Mouse (Mus musculus) hindbrain, postnatal 0 days (tissue): ENCODE data around the gene Bola2. TPM values are rescaled to one million over a fixed set of nuclear protein-coding genes. Genes with fewer than 3 reads are reported as not detected.
"Not testable (repeated sequence)": the region's sequence is repeated elsewhere in the genome, so short reads cannot be mapped to it uniquely, and the experiment has no call there.

Source experiments
- ATAC-seq: fragments of 200-750 bp; cut with Nextera tagmentation; 2 replicates; pipeline ENCODE4 v1.8.0; 2017; ENCODE audit warnings: mild to moderate bottlenecking, moderate TSS enrichment, moderate library complexity
- DNase-seq: peaks from one replicate; pipeline ENCODE4 v3.0.0-alpha.2; 2015; ENCODE audit warnings: low spot score
- H3K27ac ChIP-seq: fragments of 300-500 bp; sonication (generic); 2 replicates; pipeline ENCODE4 v1.5.1; 2014; ENCODE audit warnings: mild to moderate bottlenecking
- H3K27me3 ChIP-seq: fragments of 300-500 bp; sonication (generic); 2 replicates; pipeline ENCODE4 v1.6.1; 2014; ENCODE audit warnings: low read length, mixed read lengths; ENCODE audit not compliant: insufficient read depth
- H3K36me3 ChIP-seq: fragments of 300-500 bp; sonication (generic); 2 replicates; pipeline ENCODE4 v1.6.1; 2014; ENCODE audit warnings: low read length, mixed read lengths; ENCODE audit not compliant: insufficient read depth
- H3K4me1 ChIP-seq: fragments of 300-500 bp; sonication (generic); 2 replicates; pipeline ENCODE4 v1.6.1; 2014; ENCODE audit warnings: antibody characterized with exemption, low read length, mixed read lengths; ENCODE audit not compliant: insufficient read depth
- H3K4me2 ChIP-seq: fragments of 300-500 bp; sonication (generic); 2 replicates; pipeline ENCODE4 v1.6.1; 2014; ENCODE audit warnings: low read depth, mild to moderate bottlenecking, low read length, moderate library complexity, mixed read lengths
- H3K4me3 ChIP-seq: fragments of 300-500 bp; sonication (generic); 2 replicates; pipeline ENCODE4 v1.5.1; 2014; ENCODE audit warnings: low read length
- H3K9ac ChIP-seq: fragments of 300-500 bp; sonication (generic); replicated peaks from 2 replicates; pipeline ENCODE4 v1.6.1; 2014; ENCODE audit warnings: mild to moderate bottlenecking, low read length, moderate library complexity, mixed read lengths
- H3K9me3 ChIP-seq: fragments of 300-500 bp; sonication (generic); 2 replicates; pipeline ENCODE4 v1.6.1; 2016; ENCODE audit warnings: low read length, mixed read lengths
- CTCF ChIP-seq: IDR thresholded peaks from 2 replicates; pipeline ENCODE4 v1.5.1; 2016; ENCODE audit warnings: antibody characterized with exemption, control low read depth, low read depth
- WGBS: fragments of 180-500 bp; shearing (Covaris S2); extraction: QIAGEN DNeasy Blood & Tissue Kit; methylation state at CpG from one replicate; pipeline ENCODE4 v1.1.7; 2014; 5-methylcytosine and 5-hydroxymethylcytosine counted together
- polyA plus RNA-seq: library from polyadenylated mRNA; unstranded; fragments of >200 nt; fragmentation: Nextera tagmentation; extraction: Ambion mirVana; gene quantifications from 2 replicates; pipeline ENCODE4 v1.2.1, GENCODE M21; 2015
- total RNA-seq: library from RNA; depleted of rRNA; stranded (reverse); fragments of >200 nt; gene quantifications from 2 replicates; pipeline ENCODE4 v1.2.3, GENCODE M21; 2014

The Bola2 gene
- total and polyA plus RNA-seq, 2 experiments from 2014 or later, result 122 to 164 TPM

DNA sequence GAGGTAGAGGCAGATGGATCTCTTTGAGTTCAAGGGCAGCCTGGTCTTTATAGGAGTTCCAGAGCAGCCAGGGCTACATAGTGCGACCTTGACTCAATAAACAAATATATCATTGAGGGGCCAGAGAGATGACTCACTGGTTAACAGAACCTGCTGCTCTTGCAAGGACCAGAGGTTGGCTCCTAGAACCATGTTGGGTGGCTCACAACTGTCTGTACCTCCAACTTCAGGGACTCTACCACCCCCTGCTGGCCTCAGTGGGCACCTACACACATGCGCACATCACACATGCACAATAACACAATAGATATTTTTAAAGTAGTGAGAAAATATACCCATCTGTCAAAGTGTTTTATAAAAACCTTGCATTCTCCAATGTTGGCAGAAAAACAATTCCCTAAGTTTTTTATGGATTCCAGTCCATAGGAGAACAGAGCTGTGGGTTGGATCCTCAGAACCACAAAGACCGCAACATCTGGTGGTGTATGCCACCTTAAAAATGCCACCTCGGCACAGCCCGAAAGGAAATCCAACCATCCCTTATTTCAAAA, 23.7 kb downstream of the Bola2 start:
- Histone ChIP-seq H3K9ac (no peak overlapping the region), H3K4me2 (no peak overlapping the region), H3K27ac (no peak overlapping the region), H3K9me3 (no peaks in the 10 kb centered on the region), H3K4me1 (no peaks in the 10 kb centered on the region), H3K36me3 (no peaks in the 10 kb centered on the region), H3K4me3 (no peak overlapping the region), H3K27me3 (no peaks in the 10 kb centered on the region)
- DNase-seq (no peak), ATAC-seq (no peak)
- no peak for TF ChIP-seq CTCF
- 94% methylated on average over 5 of the region's 5 CpGs for WGBS

DNA sequence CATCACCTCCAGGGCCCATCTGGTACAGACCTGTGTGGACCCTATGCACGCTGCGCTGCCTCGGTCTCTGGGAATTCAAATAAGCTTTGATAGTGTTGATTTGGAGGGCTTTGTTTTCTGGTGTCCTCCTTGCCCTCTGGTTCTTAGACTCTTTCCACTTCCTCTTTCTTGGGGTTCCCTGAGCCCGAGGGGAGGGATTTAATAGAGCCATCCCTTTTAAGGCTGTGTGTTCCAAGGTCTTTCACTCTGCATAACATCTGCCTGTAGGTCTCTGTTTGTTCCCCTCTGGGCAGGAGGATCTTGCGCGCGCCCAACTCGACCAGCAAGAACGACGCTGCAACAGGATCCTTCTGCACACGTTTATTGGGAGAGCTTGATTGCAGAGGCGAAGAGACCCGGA, 26.4 kb downstream of the Bola2 start:
- ATAC-seq (no peak), DNase-seq (no peak)
- Histone ChIP-seq H3K36me3 (no peaks in the 10 kb centered on the region), H3K27me3 (no peaks in the 10 kb centered on the region), H3K9me3 (no peaks in the 10 kb centered on the region), H3K4me1 (no peaks in the 10 kb centered on the region), H3K27ac (no peak overlapping the region), H3K4me2 (no peak overlapping the region), H3K4me3 (no peak overlapping the region), H3K9ac (no peak overlapping the region)
- 90% methylated on average over 13 of the region's 13 CpGs for WGBS
- TF ChIP-seq CTCF, result no peak

DNA sequence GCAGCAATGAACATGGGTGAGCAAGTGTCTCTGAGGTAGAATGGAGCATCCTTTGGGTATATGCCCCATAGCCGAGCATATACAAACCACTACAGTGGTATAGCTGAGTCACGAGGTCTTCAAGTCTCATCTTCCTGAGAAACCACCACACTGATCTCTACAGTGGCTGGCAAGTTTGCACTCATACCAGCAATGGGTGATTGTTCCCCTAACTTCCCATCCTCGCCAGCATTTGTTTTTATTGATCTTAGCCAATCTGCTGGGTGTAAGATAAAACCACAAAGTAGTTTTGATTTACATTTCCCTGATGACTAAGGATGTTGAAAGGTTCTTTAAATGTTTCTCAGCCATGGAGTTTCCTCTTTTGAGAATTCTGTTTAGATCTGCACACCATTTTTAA, 29.9 kb downstream of the Bola2 start:
- Histone ChIP-seq H3K27ac (no peak overlapping the region), H3K36me3 (no peaks in the 10 kb centered on the region), H3K9ac (no peak overlapping the region), H3K27me3 (no peaks in the 10 kb centered on the region), H3K4me3 (no peak overlapping the region), H3K4me1 (no peaks in the 10 kb centered on the region), H3K4me2 (no peak overlapping the region), H3K9me3 (no peaks in the 10 kb centered on the region)
- ATAC-seq (no peak), DNase-seq (no peak)
- 79% methylated on average over 3 of the region's 3 CpGs for WGBS
- no peak for TF ChIP-seq CTCF

DNA sequence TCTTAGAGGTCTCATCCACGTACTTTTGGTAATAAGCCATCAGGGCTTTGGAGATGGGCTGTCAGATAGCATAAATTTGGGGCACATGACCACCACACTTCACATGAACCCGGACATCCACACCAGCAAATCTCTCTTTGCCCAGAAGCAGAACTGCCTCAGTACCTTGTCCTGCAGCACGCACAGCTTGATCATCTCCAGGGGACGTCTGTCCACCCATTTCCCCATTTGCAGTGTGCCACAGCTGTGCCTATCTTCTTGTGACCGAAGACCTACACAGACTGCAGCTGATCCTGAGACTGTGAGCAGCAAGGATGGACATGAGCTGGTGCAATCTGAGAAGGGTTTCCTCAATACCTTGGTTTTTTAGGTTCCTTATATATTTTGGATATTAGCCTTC, 30.5 kb downstream of the Bola2 start:
- no peaks in the 10 kb centered on the region for H3K27me3 ChIP-seq
- ATAC-seq, result no peak
- WGBS, result 84% methylated on average over 5 of the region's 5 CpGs
- no peak for TF ChIP-seq CTCF
- H3K9ac ChIP-seq, result no peak overlapping the region
- DNase-seq, result no peak
- no peaks in the 10 kb centered on the region for H3K4me1 ChIP-seq
- no peak overlapping the region for H3K4me3 ChIP-seq
- no peak overlapping the region for H3K27ac ChIP-seq
- H3K9me3 ChIP-seq, result no peaks in the 10 kb centered on the region
- H3K4me2 ChIP-seq, result no peak overlapping the region
- no peaks in the 10 kb centered on the region for H3K36me3 ChIP-seq

DNA sequence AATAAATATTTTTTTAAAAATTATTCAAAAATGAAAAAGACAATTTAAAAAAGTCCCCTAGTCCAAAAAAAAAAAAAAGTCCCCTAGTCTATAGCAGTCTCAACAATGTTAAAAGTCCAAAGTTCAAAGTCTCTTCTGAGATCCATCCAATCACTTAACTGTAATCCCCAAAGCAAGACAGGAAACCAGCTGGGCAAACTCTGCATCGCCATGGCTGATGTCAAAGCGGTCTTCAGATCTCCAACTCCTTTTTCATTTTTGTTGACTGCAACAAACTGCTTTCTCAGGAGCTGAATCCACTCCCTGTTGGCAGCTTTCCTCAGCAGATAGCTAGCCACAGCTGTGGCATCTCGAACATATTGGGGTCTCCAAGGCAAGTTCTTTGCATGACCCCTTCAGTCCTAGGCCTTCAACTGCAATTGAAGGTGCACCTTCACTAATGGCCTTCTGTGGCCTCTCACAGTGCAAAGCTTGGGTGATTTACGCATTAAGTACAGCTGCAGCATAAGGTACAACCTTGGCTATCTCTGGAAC, 35.1 kb downstream of the Bola2 start:
- DNase-seq, H3K4me1 ChIP-seq, H3K4me2 ChIP-seq, H3K36me3 ChIP-seq, H3K27ac ChIP-seq, H3K4me3 ChIP-seq, H3K9ac ChIP-seq, H3K27me3 ChIP-seq, H3K9me3 ChIP-seq, ATAC-seq: not testable (repeated sequence)
- WGBS, result 82% methylated on average over 4 of the region's 4 CpGs

DNA sequence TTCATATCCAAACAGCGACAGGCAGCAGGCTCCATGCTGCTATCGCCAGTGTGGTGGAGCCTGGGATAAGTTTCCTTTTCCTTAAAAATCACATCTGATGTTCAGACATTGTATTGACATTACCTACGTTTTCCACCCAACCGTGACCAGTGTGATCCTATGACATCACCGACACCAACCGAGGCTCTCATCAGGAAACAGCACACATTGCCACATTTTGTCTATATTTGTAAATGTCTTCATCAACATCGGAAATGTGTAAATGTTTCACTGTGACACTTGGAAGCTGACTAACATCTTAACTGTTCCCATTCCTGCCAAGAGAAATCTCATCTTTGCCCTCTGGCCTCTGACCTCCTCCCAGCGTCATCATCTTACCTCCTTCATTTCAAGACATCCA, 40.9 kb downstream of the Bola2 start:
- Histone ChIP-seq H3K27me3 (no peaks in the 10 kb centered on the region), H3K4me2 (no peak overlapping the region), H3K4me1 (no peaks in the 10 kb centered on the region; the same call in 1 of the 2 replicates), H3K36me3 (no peaks in the 10 kb centered on the region), H3K27ac (no peak overlapping the region), H3K9ac (no peak overlapping the region), H3K9me3 (no peaks in the 10 kb centered on the region), H3K4me3 (no peak overlapping the region)
- WGBS, result 80% methylated on average over 8 of the region's 8 CpGs
- DNase-seq (no peak), ATAC-seq (no peak)
- TF ChIP-seq CTCF, result no peak

DNA sequence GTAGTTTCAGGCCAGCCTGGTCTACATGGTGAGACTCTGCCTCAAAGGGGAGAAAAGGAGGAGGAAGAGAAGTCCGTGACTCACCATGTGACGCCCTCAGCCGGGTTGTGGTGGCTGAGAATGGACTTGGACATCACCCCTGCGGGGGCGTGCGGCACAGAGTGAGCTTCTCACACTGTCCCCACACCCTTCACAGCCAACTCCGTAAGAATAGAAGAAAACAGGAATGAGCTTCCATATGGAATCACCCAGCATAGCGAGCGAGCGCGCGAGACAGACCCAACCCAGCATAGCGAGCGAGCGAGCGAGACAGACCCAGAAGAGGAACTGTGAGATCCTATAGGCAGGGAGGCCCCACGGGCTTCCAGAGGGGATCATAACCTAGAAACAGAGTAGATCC, 44.4 kb downstream of the Bola2 start:
- Histone ChIP-seq H3K4me1 (no peaks in the 10 kb centered on the region; the same call in 1 of the 2 replicates), H3K4me2 (peak overlapping the region; percentile 27), H3K4me3 (no peak overlapping the region), H3K27ac (no peak overlapping the region), H3K27me3 (no peaks in the 10 kb centered on the region), H3K36me3 (no peaks in the 10 kb centered on the region), H3K9me3 (no peaks in the 10 kb centered on the region), H3K9ac (no peak overlapping the region)
- DNase-seq (no peak), ATAC-seq (no peak)
- no peak for TF ChIP-seq CTCF
- 73% methylated on average over 17 of the region's 17 CpGs for WGBS
